Mouse (Mus musculus): Measurements from ENCODE around the gene Il16. TPM values are rescaled to one million over a fixed set of nuclear protein-coding genes. Genes with fewer than 3 reads are reported as not detected.
"Not testable (repeated sequence)": the region's sequence is repeated elsewhere in the genome, so short reads cannot be mapped to it uniquely, and the experiment has no call there.

Gene Il16
- total RNA-seq, 2 experiments from 2014 or later, result 1.6 TPM

- intact Hi-C loops (cut with DNase I), result no loop called here
- no peak for DNase-seq
Measured at GRCm38 (mm10) chr7:83736341-83737115, 9.0 kb downstream of the Il16 start.

GRCm38 (mm10) chr7:83735108-83735781 lies 10.3 kb downstream of the Il16 start:
- intact Hi-C loops (cut with DNase I), result no loop called here
- DNase-seq, result peak; percentile 44

GRCm38 (mm10) chr7:83734671-83735082 lies 10.8 kb downstream of the Il16 start:
- intact Hi-C loops (cut with DNase I), result no loop called here
- DNase-seq, result no peak

- no peak for DNase-seq
- intact Hi-C loops (cut with DNase I), result no loop called here
Measured at GRCm38 (mm10) chr7:83734246-83734645, 11.3 kb downstream of the Il16 start.

GRCm38 (mm10) chr7:83732781-83733180 lies 12.7 kb downstream of the Il16 start:
- intact Hi-C loops (cut with DNase I), result no loop called here
- no peak for DNase-seq

GRCm38 (mm10) chr7:83731961-83732666 lies 13.4 kb downstream of the Il16 start:
- intact Hi-C loops (cut with DNase I), result no loop called here

GRCm38 (mm10) chr7:83731297-83731696 lies 14.2 kb downstream of the Il16 start:
- intact Hi-C loops (cut with DNase I), result no loop called here

More at GRCm38 (mm10) chr7:83731961-83732666, 13.4 kb downstream of the Il16 start:
- peak; percentile 62 for DNase-seq

GRCm38 (mm10) chr7:83726936-83727632 lies 18.4 kb downstream of the Il16 start:
- no peak for DNase-seq
- intact Hi-C loops (cut with DNase I), result no loop called here

More at GRCm38 (mm10) chr7:83731297-83731696, 14.2 kb downstream of the Il16 start:
- DNase-seq, result no peak

- DNase-seq, result no peak
- intact Hi-C loops (cut with DNase I), result no loop called here
Measured at GRCm38 (mm10) chr7:83725801-83726200, 19.7 kb downstream of the Il16 start.

GRCm38 (mm10) chr7:83724541-83724940 lies 21.0 kb downstream of the Il16 start:
- no peak for DNase-seq
- intact Hi-C loops (cut with DNase I), result no loop called here

GRCm38 (mm10) chr7:83723954-83724353 lies 21.6 kb downstream of the Il16 start:
- intact Hi-C loops (cut with DNase I), result no loop called here
- DNase-seq, result peak; percentile 45

- no peak for DNase-seq
- intact Hi-C loops (cut with DNase I), result no loop called here
Measured at GRCm38 (mm10) chr7:83723221-83723620, 22.3 kb downstream of the Il16 start.

GRCm38 (mm10) chr7:83722485-83722884 lies 23.0 kb downstream of the Il16 start:
- intact Hi-C loops (cut with DNase I), result no loop called here
- no peak for DNase-seq

GRCm38 (mm10) chr7:83720231-83720630 lies 25.3 kb downstream of the Il16 start:
- no peak for DNase-seq
- intact Hi-C loops (cut with DNase I), result no loop called here

GRCm38 (mm10) chr7:83717021-83717725 lies 28.4 kb downstream of the Il16 start:
- intact Hi-C loops (cut with DNase I), result no loop called here

GRCm38 (mm10) chr7:83713639-83714038 lies 31.9 kb downstream of the Il16 start:
- intact Hi-C loops (cut with DNase I), result no loop called here
- no peak for DNase-seq

More at GRCm38 (mm10) chr7:83717021-83717725, 28.4 kb downstream of the Il16 start:
- peak; percentile 56 for DNase-seq

- intact Hi-C loops (cut with DNase I), result not testable (repeated sequence)
- DNase-seq, result peak; percentile 68
Measured at GRCm38 (mm10) chr7:83711676-83712259, 33.8 kb downstream of the Il16 start.

GRCm38 (mm10) chr7:83703046-83703775 lies 42.3 kb downstream of the Il16 start:
- no peak for DNase-seq
- intact Hi-C loops (cut with DNase I), result no loop called here
